Mouse (Mus musculus): ENCODE data around the gene C2.

C2 gene

DNA sequence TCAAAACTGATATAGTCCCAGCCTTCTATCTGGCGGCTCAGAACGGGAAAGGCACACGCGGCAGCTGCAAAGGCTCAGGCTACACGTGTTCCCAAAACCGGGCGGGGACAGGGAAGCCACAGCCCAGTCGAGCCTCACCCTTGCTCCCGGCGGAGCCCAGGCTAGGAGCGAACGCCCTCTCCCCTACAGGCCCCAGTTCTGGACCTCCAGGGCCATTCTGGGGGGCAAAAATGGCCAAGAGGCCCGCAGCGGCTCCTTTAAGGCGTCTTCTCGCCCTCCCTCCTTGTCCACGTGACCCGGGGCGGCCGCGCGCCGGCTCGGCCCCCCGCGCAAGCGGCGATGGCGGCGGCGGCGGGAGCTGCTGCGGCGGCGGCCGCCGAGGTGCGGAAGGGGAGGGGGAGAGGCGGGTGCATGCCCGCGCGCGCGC, at the start of gene C2, which contains the start of gene Ehmt2:
TSS of gene C2 (minus strand) at position 106 of the 427 bp plus-strand sequence.
TSS of gene Ehmt2 (plus strand) at position 310 of the 427 bp plus-strand sequence.
- DNase-seq (ENCODE audit: extremely low spot score, low spot score), result peak; percentile 89

- peak; percentile 29 for DNase-seq (ENCODE audit: extremely low spot score, low spot score)
Observed at GRCm38 (mm10) chr17:34947606-34948005, 49.5 kb upstream of the C2 start.

DNA sequence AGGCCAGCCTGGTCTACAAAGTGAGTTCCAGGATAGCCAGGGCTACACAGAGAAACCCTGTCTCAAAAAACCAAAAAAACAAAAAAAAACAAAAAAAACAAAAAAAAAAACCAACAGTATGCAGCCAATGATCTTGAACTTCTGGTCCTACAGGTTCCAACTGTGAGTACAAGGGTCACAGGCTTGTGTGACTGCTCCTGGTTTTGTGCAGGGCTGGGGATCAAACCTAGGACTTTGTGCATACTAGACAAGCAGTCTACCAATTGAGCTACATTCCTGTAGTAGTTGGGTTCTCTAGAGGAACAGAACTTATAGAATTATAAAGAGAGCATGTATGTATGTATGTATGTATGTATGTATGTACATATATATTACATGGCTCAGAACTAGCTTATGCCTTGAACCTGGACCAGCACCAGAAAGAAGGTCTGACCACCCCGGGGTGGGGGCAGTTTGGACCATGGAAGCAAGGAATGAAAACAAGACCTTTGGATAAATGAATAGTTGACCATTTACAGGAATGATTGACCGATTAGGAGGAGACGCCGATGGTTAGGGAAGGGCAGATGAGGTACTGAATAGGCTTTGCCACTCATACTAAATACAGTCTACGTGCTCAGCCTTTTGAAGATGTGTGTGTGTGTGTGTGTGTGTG, 48.5 kb upstream of the C2 start:
- no peak for DNase-seq (ENCODE audit: extremely low spot score, low spot score)

GRCm38 (mm10) chr17:34944362-34944761, 46.3 kb upstream of the C2 start:
- DNase-seq (ENCODE audit: extremely low spot score, low spot score), result no peak

GRCm38 (mm10) chr17:34943128-34943815, 45.2 kb upstream of the C2 start:
- DNase-seq (ENCODE audit: extremely low spot score, low spot score), result no peak

- DNase-seq (ENCODE audit: extremely low spot score, low spot score), result peak; percentile 49
Observed at GRCm38 (mm10) chr17:34941344-34942041, 43.4 kb upstream of the C2 start.

DNA sequence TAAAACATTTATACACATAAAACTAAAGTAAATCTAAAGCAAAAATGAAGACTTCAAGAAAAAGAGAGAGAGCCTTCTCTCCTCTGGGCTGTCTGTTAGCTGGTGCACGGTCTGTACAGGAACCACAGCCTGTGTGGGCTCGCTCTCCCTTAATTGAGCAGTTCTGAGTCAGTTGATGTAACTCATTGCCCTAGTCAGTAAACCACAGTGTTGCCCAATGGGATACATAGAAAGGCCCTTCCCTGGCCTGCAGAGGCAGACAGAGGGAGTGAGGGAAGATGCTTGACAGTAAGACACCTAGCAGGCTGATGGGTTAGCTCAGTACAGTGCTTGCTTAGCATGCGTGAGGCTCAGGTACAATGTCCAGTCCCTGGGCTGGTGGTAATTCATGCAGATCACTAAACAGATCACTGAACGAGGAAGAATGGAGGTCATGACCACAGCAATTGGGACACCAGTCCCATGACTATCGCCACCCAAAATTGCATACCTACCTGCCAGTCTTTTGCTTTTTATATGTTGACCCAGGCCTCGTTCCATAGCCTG, 40.0 kb upstream of the C2 start:
- no peak for DNase-seq (ENCODE audit: extremely low spot score, low spot score)

DNA sequence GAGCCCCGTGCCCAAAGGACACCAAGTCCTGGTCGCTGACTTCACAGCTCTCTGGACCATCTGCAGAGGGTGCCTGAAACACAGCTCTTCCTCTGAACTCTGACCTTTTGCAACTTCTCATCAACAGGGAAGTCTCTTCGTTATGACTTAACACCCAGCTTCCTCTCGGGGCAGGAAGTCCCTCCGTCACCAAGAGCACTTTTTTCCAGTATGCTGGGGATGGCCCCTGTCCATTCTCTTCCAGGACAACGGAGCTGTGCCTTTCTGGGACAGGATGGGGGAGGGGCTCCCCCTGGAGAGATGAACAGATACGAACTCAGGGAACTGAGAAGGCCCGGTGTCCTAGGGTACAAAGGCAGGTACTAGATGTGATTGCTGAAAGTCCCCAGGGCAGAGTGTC, 36.8 kb upstream of the C2 start:
- no peak for DNase-seq (ENCODE audit: extremely low spot score, low spot score)

DNA sequence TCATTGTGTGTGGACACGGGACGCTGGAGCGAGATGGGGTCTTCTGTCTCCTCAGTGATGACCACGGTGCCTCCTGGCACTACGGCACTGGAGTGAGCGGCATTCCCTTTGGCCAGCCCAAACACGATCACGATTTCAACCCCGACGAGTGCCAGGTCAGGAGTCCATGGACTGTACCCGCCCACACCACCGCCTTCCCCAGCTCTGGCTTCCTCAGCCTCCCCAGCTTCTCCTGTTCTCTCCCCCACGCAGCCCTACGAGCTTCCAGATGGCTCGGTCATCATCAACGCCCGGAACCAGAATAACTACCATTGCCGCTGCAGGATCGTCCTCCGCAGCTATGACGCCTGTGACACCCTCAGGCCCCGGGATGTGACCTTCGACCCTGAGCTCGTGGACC, 36.0 kb upstream of the C2 start:
- DNase-seq (ENCODE audit: extremely low spot score, low spot score), result no peak

GRCm38 (mm10) chr17:34932287-34932686, 34.2 kb upstream of the C2 start:
- DNase-seq (ENCODE audit: extremely low spot score, low spot score), result no peak

DNA sequence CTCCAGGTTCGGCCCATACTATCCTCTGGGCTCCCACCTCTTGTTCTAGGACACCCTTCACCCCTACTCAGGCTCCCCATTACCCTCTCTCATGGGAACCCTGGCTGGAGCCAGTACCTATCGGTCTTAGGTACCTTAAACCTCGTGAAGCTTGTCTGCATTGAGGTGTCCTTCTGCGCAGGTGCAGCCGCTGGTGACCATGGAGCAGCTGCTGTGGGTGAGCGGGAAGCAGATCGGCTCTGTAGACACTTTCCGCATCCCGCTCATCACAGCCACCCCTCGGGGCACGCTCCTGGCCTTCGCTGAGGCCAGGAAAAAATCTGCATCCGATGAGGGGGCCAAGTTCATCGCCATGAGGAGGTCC, 33.7 kb upstream of the C2 start:
- DNase-seq (ENCODE audit: extremely low spot score, low spot score), result no peak

- DNase-seq (ENCODE audit: extremely low spot score, low spot score), result peak; percentile 94
Observed at GRCm38 (mm10) chr17:34931061-34931734, 33.1 kb upstream of the C2 start, which contains the start of gene Neu1. TSS of gene Neu1 (plus strand) at chr17:34931253.

DNA sequence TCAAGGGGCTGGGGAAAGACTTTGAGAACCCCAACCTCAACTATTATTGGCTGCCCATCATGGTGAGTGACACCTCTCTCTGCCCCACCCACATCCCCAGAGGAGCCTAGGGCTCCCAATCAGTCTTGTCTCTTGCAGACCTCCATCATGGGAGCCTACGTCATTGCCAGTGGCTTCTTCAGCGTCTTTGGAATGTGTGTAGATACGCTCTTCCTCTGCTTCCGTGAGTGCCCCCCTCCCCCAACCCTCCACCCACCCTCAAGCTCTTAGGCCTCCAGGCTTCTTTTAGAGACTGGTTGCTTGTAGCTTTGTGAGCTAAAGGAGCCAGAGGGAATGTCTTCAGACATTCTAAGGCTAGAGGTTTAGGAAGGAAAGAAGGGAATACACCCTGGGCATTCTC, 30.8 kb upstream of the C2 start:
- DNase-seq (ENCODE audit: extremely low spot score, low spot score), result no peak

DNA sequence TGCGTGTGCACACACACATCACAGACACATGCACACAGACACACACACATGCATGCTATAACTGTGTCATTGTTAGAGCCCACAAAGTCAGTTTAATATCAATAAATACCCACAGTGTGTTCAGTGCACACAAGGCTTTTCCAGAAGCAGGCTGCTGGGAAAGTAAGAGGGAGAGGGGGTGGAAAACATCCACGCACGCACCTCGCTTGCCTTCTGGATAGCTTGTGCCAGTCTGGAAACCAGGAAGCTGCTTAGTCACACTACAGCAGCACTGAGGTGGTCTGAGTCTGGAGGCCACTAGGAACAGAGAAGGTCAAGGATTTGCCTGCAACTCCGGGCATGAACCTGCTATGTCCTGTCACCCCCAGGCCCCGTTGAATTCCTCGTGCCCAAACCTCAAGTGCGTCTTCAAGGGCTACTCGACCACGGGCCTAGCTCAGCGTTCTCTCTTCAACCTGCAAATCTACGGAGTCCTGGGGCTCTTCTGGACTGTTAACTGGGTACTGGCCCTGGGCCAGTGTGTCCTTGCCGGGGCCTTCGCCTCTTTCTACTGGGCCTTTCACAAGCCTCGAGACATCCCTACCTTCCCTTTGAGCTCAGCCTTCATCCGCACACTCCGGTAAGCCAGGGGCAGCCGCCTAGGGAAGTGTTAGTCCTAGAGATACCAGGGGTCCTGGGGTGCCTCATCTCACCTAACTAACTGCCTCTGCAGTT, 29.4 kb upstream of the C2 start:
- no peak for DNase-seq (ENCODE audit: extremely low spot score, low spot score)

DNA sequence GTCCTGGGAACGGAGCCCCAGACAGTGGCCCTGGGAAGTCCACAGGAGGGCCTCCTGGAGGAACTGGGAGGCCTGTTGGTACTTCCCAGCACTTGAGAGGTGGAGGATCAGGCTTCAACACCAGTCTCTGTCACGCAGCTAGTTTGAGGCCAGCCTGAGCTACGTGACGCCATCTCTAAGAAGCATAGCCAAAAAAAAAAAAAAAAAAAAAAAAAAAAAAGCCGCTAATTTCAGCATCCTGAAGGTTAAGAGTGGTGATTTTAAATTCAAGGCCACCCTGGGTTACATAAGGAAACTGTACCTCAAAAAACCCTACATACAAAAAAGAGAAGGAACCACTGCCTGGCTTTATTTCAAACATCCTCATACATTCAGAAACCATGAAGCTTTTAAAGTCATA, 26.2 kb upstream of the C2 start:
- no peak for DNase-seq (ENCODE audit: extremely low spot score, low spot score)

DNA sequence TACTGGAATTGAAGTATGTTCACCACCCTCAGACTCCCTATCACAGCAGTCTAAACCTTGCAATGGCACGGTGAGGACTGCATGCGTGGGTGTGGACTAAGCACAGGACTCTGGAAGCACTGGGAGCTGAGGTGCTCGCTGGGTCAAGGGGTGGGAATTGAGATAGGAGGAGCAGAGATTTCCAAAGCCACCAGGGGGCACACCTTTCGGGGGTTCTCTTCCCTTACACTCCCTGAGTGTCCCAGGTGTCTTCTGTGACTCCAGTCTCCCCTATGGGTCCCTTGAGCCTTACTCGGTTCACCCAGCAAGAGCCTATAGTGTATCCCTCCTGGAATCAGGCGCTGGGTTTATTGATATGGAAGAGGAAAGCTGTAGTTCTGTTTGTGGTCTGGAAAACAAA, 24.9 kb upstream of the C2 start:
- no peak for DNase-seq (ENCODE audit: extremely low spot score, low spot score)

DNA sequence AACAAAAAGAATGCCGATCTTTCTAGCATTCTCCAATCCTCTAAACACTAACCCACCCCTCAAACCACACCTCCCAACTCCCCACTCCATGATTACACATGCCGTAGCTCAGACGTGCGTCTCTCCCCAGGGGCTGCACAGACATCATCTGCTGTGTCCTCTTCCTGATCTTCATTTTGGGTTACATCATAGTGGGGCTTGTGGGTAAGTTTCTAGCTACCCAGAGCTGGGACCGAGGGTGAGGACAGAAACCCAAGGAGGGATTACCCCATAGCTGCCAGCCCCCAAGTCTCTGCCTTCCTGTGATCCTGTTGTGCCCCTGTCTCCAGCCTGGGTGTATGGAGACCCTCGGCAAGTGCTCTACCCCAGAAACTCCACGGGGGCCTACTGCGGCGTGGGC, 19.1 kb upstream of the C2 start:
- DNase-seq (ENCODE audit: extremely low spot score, low spot score), result no peak

GRCm38 (mm10) chr17:34916316-34916715, 18.3 kb upstream of the C2 start:
- no peak for DNase-seq (ENCODE audit: extremely low spot score, low spot score)

DNA sequence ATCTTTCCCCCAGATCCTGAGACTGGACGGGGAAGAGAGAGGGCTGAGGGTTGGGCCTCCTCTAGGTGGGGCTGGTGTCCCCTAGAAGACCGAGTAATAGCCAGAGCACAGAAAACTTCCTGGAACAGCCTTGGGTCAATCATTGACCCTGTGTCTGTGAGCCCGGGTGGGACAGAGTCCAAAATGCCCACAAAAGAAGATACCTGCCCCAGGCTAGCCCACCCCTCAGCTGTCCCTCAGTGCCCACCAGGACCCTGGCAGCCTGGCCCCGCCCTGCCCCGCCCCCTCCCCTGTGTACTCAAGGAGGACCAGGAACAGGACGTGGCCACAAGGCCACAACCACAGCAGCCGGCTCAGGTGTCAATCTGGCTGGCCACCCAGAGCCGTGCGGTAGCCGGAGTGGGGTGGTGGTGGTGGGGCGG, 17.4 kb upstream of the C2 start:
- no peak for DNase-seq (ENCODE audit: extremely low spot score, low spot score)

DNA sequence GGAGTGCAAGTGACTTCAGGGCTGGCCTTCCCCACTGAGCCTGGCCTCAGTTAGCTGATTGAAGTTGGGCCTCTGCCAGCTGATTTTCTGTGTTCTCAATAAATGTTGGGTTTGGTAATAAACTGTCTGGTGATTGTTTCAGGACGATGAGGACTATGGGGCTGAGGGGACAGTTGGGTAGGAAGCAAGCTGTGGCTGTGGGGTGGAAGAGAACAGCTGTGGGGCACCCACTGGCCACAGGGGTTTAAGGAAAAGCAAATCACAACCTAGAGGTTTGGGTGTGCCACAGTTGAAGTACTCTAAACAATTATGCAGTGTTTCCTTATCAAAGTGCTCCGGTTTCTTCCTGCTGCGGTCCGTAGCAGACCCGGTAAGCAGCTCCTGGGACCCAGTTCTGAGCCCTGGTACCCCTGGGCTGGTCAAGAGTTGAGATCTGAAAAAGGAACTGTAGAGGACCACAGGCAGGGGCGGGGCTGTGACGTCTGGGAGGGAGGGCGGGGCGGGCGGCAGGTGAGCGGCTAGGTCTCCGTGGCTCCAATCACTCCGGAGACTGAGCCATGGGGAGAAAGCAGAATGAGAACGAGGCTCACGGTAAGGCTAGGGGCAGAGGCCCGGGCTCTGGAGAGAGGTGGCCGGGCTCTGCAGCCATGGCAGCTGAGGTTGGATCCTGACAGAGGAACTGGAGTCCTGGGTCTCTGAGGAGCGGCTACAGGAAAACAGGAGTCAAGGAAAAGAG, 16.0 kb upstream of the C2 start, which contains the start of gene Slc44a4:
TSS of gene Slc44a4 (plus strand) at position 537 of the 736 bp plus-strand sequence.
- no peak for DNase-seq (ENCODE audit: extremely low spot score, low spot score)

All from neural tube, embryonic 10.5 days (tissue).